Mouse (Mus musculus) kidney, postnatal 10 days (tissue): ENCODE measurements around the gene Ankmy1.
A peak's percentile ranks its signal among the peaks of the same experiment; 100 is the strongest.

Source experiments
- DNase-seq: peaks from one replicate; pipeline ENCODE4 v3.0.0; 2021; ENCODE audit warnings: mixed read lengths

Ankmy1 gene

DNA sequence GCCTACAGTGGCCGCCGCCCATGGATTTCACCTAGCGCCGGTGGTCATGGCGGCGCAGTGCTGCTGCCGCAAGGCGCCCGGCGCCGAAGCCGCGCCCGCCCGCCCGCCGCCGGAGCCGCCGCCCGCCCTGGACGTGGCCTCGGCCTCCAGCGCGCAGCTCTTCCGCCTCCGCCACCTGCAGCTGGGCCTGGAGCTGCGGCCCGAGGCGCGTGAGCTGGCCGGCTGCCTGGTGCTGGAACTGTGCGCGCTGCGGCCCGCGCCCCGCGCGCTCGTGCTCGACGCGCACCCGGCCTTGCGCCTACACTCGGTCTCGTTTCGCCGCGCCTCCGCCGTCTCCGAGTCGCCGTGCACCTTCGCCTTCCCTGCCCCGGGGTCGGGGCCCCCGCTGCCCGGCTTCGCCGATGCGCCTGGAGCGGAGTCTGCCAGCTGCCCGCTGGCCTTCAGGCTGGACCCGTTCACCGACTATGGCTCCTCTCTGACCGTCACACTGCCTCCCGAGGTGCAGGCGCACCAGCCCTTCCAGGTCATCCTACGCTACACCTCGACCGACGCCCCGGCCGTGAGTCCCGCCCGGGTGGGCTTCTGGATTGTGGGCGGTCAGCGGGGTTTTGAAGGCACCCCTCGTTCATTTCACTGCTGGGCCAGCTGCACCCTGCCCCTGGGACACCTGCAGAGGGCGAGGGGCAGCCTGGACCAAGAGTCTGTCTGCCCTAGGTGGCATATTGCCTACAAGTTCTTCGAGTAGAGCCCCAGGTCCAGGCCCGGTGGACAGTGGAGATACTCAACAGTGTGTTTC is 8.4 kb upstream of the Ankmy1 start:
- peak; percentile 79 for DNase-seq

GRCm38 (mm10) chr1:92910239-92910885 is 7.7 kb upstream of the Ankmy1 start, which contains the start of gene Rnpepl1:
Rnpepl1 (plus strand) TSS chr1:92910783.
- DNase-seq, result peak; percentile 88

DNA sequence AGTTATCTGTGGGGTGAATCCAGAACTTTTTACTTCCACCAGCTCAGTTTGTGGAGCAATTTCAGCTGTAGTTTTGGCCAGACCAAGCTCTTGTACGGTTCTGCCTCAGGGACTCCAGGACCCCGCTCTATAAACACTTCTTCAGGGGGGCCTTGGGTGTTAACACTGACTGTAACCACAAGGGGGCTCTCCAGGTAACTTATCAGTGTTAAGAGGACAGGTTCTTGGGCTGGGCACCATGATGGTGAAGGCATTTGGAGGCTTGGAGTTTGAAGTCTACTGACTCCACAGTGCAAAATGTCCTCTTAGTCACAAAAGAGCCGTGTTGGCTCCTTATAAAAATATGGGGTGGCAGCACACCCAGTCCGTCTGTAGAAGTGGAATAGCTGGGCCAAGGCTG is 6.4 kb upstream of the Ankmy1 start:
- DNase-seq, result peak; percentile 17

DNA sequence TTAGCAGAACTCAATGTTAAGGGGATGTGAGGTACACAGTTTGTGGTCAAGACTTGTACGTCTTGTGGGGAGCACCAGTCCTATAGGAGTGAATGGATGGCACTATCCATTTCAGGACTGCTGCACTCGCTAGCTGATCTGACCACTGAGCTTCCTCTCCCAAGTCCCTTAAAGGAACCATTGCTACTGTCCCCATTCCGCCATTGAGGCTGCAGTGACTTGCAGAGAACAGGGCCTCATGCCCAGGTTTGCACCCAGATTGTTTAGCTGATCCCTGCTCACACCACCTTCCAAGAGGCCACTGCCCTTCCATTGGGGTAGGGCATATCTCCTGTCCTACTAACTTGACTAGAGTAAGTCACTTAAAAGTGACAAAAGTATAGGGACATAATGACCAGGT is 6.0 kb upstream of the Ankmy1 start:
- peak; percentile 8 for DNase-seq

DNA sequence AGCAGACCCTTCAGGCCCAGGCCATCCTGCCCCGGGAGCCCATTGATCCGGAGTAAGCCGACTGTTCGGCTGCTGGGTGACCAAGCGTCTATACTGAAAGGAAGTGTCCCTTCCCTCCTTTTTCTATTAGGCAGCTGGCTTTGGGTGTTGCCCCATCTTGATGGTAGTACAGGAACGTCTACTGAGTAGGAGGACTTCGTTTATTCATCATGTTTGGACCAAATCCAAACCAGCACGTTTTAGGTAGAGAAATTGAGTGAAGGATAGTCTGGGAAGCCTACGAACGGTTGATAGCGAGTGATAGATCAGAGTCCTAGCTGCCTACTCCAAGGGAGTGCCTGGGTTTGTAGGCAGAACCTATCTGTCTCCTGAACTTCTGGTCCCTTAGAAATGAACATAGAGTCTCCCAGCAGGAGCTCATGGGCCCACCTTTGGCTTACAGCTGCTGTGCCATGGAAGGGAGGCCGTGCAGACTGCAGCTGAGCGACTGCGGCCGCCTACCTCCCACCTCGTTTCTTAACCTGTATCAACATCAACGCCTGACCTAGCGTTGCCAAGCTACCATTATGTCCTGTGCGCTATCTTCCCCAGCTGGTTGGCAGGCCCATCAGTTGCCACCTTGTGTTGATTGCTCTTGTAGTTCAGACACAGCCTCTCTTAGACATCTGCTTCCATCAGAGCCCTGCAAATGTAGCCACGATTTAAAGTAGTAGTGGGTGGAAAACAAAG is 5.1 kb upstream of the Ankmy1 start:
- peak; percentile 11 for DNase-seq

GRCm38 (mm10) chr1:92906779-92907631 is 4.3 kb upstream of the Ankmy1 start, which contains the start of gene Dusp28:
Dusp28 (plus strand) TSS chr1:92906981.
- DNase-seq, result peak; percentile 94

- DNase-seq, result no peak
Measured at GRCm38 (mm10) chr1:92905703-92906310, 3.1 kb upstream of the Ankmy1 start.

GRCm38 (mm10) chr1:92903627-92904026 is 921 bp upstream of the Ankmy1 start:
- DNase-seq, result no peak

DNA sequence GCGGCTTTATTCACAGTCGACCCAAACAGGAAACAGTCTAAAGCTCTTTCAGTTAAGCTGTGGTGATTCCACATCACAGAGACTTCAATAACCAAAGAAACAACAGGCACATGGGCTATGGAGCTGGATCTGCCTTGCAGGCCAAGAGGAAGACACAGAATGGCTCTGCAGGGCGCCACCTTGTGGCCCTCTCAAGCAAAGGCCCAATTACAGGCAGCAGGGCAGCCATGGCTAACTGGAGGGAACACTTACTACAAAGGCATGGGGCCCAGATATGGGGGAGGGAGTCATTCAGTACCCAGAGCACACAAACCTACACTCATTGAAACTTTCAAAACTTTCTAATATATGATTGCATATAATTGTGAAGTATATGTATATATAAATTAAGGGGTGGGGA is 7.6 kb downstream of the Ankmy1 start:
- DNase-seq, result peak; percentile 84

- no peak for DNase-seq
Measured at GRCm38 (mm10) chr1:92893896-92894295, 8.8 kb downstream of the Ankmy1 start.

DNA sequence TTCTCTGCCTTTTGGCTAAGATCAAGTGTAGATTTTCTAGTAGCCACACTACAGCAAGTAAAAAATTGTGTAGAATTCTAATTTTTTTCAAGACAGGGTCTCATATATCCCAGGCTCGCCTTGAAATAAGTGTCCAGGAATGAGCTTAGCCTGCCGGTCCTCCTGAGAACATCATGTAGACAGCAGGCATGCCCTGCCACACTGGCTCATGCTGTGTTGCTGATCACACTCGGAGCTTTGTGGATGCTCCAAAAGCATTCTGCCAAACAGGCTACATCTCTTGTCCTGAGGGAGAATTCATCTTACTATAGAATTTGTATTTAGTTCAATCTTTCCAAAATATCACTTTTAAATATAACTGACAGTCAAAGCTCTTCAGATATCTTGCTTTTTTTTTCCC is 9.9 kb downstream of the Ankmy1 start:
- no peak for DNase-seq

- no peak for DNase-seq
Measured at GRCm38 (mm10) chr1:92888901-92889655, 13.6 kb downstream of the Ankmy1 start.

DNA sequence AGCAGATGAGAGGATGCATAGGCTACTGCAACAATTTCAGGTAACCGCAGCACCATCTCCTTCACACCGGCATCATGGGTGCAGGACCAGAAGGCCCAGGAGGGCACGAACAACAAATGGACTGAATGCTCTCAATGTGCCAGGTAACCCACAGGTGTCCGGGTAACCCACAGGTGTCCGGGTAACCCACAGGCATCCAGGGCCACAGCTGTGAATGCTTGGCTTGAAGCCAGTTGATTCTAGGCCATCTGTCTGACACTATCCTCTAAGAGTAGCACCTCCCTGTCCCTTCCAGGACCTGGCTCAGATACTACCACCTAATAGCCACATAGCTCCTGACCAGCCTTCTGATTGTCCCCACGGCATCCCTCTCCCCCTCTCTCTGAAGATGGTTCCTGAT is 20.7 kb downstream of the Ankmy1 start:
- no peak for DNase-seq

DNA sequence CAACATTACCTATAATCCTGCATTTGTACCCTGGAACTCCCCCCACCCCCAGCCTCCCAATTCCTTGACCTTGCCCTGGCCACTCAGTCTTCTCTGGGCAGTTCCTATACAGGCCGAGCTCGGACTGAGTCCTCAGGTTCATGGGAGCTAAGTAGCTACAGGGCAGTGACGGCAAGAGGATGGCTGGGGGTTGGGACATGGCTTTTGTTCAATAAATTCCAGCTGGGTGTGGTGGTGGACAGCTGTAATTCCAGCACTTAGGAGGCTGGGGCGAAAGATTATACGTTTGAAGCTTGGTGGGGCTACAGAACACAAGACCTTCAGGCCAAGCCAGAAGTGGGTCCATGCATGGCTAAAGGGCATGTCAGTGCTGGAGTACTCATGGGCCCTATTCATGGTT is 22.6 kb downstream of the Ankmy1 start:
- no peak for DNase-seq

DNA sequence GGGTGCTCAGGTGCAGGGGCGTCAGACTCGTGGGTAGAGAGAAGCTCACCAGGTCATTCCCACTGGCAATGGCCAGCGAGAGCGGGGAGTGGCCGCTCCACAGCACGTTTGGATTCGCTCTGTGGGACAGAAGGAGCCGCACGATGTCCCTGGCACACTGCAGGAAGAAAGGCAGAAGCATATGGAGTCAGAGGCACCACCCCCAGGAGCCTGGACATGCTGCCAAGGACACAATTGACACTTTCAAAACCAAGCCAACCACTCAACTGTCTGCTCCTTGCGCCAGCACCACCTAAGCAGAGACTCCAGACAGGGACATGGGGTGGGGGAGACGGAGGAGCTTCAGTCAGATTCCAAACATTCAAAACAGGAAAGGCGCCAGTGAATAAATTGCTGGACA is 23.4 kb downstream of the Ankmy1 start:
- DNase-seq, result no peak

DNA sequence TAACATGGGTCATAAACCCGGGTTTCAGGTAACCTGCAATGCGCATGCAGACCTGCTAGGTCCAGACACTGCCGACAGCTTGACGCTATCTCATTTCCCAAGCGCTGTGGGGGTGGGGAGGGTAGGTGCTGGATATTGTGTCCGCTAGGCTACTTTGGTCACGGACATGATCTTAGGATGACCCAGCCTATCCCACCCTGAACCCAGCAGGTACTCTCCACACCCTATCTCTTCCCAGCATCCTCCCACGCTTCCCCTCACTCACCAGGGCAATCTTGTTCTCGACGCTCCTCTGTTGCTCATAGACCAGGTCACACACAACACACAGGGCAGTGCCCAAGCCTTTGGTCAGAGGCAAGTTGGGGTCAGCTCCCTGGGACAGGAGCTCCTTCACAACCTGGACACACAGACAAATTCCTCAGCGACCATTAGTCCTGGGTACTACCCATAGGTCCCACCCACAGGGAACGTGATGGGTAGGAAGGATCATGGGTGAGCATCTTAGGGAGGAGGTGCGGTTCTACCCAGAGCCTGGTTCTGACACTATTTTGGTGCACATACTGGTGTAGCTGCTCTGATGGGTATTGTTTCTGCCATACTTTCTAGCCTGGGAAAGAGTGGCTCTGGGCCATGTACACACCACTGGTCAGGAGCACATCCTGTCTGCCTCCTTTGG is 24.5 kb downstream of the Ankmy1 start:
- no peak for DNase-seq

DNA sequence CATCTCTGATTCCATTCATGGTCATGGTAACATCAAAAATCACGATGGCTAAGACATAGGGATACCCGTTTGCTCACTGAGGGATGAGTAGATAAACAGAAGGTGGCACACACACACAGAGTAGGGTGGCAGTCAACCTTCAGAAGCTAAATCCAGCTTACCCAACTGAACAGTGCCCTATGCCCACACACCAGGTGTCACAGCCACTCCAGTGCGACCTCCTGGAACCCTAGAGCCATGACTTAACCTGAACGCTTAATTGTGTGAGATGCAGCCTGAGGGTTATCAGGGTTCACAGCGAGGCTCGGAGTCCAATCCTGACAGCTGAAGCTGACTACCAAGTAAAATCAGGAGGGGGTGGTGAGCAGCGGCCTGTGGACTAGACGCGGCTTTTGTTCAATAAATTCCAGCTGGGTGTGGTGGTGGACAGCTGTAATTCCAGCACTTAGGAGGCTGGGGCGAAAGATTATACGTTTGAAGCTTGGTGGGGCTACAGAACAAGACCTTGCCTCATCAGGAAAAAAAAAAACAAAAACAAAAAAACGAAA is 25.2 kb downstream of the Ankmy1 start:
- no peak for DNase-seq

- DNase-seq, result no peak
Measured at GRCm38 (mm10) chr1:92875360-92876111, 27.2 kb downstream of the Ankmy1 start.

GRCm38 (mm10) chr1:92874011-92874410 is 28.7 kb downstream of the Ankmy1 start:
- DNase-seq, result peak; percentile 43

GRCm38 (mm10) chr1:92872666-92873065 is 30.0 kb downstream of the Ankmy1 start:
- no peak for DNase-seq
